Mouse (Mus musculus): ENCODE measurements around the gene Mb. TPM values are rescaled to one million over a fixed set of nuclear protein-coding genes. Genes with fewer than 3 reads are reported as not detected.

Gene Mb
- polyA plus RNA-seq, 1 experiment from 2014 or later: 0.49 TPM

- Histone ChIP-seq H3K9me3 (replicated peaks; ENCODE audit: control insufficient read depth, low read length) (no peaks in the 10 kb centered on the region), H3K27ac (replicated peaks; ENCODE audit: low read depth, low read length) (no peak overlapping the region), H3K4me2 (ENCODE audit: low read depth, low read length) (no peak overlapping the region), H3K4me1 (ENCODE audit: control insufficient read depth, insufficient read depth, low read length) (peaks cover 5% of the 10 kb centered on the region; the same call in 1 of the 2 replicates), H3K36me3 (replicated peaks; ENCODE audit: control insufficient read depth, insufficient read depth, low read depth, low read length) (no peaks in the 10 kb centered on the region), H3K27me3 (ENCODE audit: control insufficient read depth, insufficient read depth, low read length) (no peaks in the 10 kb centered on the region), H3K4me3 (ENCODE audit: low read depth, low read length) (no peak overlapping the region), H3K9ac (replicated peaks; ENCODE audit: low read length) (no peak overlapping the region)
- 38% methylated on average over 6 of the region's 6 CpGs for WGBS
- ATAC-seq (replicated peaks; ENCODE audit: insufficient number of reproducible peaks, low FRiP score, low TSS enrichment, low read depth): no peak
- no peak for DNase-seq (ENCODE audit: low spot score)
These were observed 36.0 kb downstream of the Mb start for GRCm38 (mm10) chr15:77014431-77014830.

- Histone ChIP-seq H3K27ac (replicated peaks; ENCODE audit: low read depth, low read length) (0 out of 2 replicates have a peak overlapping the region, but pooled peaks have one; percentile 2), H3K4me3 (ENCODE audit: low read depth, low read length) (no peak overlapping the region), H3K4me1 (ENCODE audit: control insufficient read depth, insufficient read depth, low read length) (peaks cover 5% of the 10 kb centered on the region; the same call in 1 of the 2 replicates), H3K27me3 (ENCODE audit: control insufficient read depth, insufficient read depth, low read length) (no peaks in the 10 kb centered on the region), H3K9ac (replicated peaks; ENCODE audit: low read length) (peak overlapping the region; percentile 28; the same call in 1 of the 2 replicates), H3K9me3 (replicated peaks; ENCODE audit: control insufficient read depth, low read length) (no peaks in the 10 kb centered on the region), H3K36me3 (replicated peaks; ENCODE audit: control insufficient read depth, insufficient read depth, low read depth, low read length) (no peaks in the 10 kb centered on the region), H3K4me2 (ENCODE audit: low read depth, low read length) (peak overlapping the region; percentile 16)
- 17% methylated on average over 15 of the region's 15 CpGs for WGBS
- peak; percentile 60 for DNase-seq (ENCODE audit: low spot score)
- ATAC-seq (replicated peaks; ENCODE audit: insufficient number of reproducible peaks, low FRiP score, low TSS enrichment, low read depth): peak; percentile 29; the same call in 1 of the 2 replicates
These were observed 36.7 kb downstream of the Mb start for GRCm38 (mm10) chr15:77013753-77014241.

GRCm38 (mm10) chr15:77008851-77009250 is 41.6 kb downstream of the Mb start:
- no peaks in the 10 kb centered on the region for H3K4me1 ChIP-seq (ENCODE audit: control insufficient read depth, insufficient read depth, low read length)
- ATAC-seq (replicated peaks; ENCODE audit: insufficient number of reproducible peaks, low FRiP score, low TSS enrichment, low read depth) (no peak), DNase-seq (ENCODE audit: low spot score) (no peak)
- H3K27me3 ChIP-seq (ENCODE audit: control insufficient read depth, insufficient read depth, low read length): no peaks in the 10 kb centered on the region
- 92% methylated on average over 6 of the region's 6 CpGs for WGBS
- no peak overlapping the region for H3K27ac ChIP-seq (replicated peaks; ENCODE audit: low read depth, low read length)
- H3K4me2 ChIP-seq (ENCODE audit: low read depth, low read length): no peak overlapping the region
- no peak overlapping the region for H3K9ac ChIP-seq (replicated peaks; ENCODE audit: low read length)
- no peak overlapping the region for H3K4me3 ChIP-seq (ENCODE audit: low read depth, low read length)
- no peaks in the 10 kb centered on the region for H3K36me3 ChIP-seq (replicated peaks; ENCODE audit: control insufficient read depth, insufficient read depth, low read depth, low read length)
- H3K9me3 ChIP-seq (replicated peaks; ENCODE audit: control insufficient read depth, low read length): no peaks in the 10 kb centered on the region

GRCm38 (mm10) chr15:77003868-77004215 is 46.6 kb downstream of the Mb start:
- no peaks in the 10 kb centered on the region for H3K27me3 ChIP-seq (ENCODE audit: control insufficient read depth, insufficient read depth, low read length)
- no peaks in the 10 kb centered on the region for H3K4me1 ChIP-seq (ENCODE audit: control insufficient read depth, insufficient read depth, low read length)
- DNase-seq (ENCODE audit: low spot score) (peak; percentile 75), ATAC-seq (replicated peaks; ENCODE audit: insufficient number of reproducible peaks, low FRiP score, low TSS enrichment, low read depth) (0 out of 2 replicates have a peak, but pooled peaks have one; percentile 29)
- H3K4me3 ChIP-seq (ENCODE audit: low read depth, low read length): no peak overlapping the region
- H3K9me3 ChIP-seq (replicated peaks; ENCODE audit: control insufficient read depth, low read length): no peaks in the 10 kb centered on the region
- no peaks in the 10 kb centered on the region for H3K36me3 ChIP-seq (replicated peaks; ENCODE audit: control insufficient read depth, insufficient read depth, low read depth, low read length)
- WGBS: 23% methylated on average over 3 of the region's 3 CpGs
- H3K9ac ChIP-seq (replicated peaks; ENCODE audit: low read length): no peak overlapping the region
- no peak overlapping the region for H3K27ac ChIP-seq (replicated peaks; ENCODE audit: low read depth, low read length)
- H3K4me2 ChIP-seq (ENCODE audit: low read depth, low read length): no peak overlapping the region

GRCm38 (mm10) chr15:77003173-77003867 is 47.1 kb downstream of the Mb start:
- ATAC-seq (replicated peaks; ENCODE audit: insufficient number of reproducible peaks, low FRiP score, low TSS enrichment, low read depth) (no peak), DNase-seq (ENCODE audit: low spot score) (no peak)
- no peak overlapping the region for H3K9ac ChIP-seq (replicated peaks; ENCODE audit: low read length)
- H3K4me3 ChIP-seq (ENCODE audit: low read depth, low read length): no peak overlapping the region
- no peaks in the 10 kb centered on the region for H3K9me3 ChIP-seq (replicated peaks; ENCODE audit: control insufficient read depth, low read length)
- H3K36me3 ChIP-seq (replicated peaks; ENCODE audit: control insufficient read depth, insufficient read depth, low read depth, low read length): no peaks in the 10 kb centered on the region
- 88% methylated on average over 3 of the region's 3 CpGs for WGBS
- H3K4me1 ChIP-seq (ENCODE audit: control insufficient read depth, insufficient read depth, low read length): no peaks in the 10 kb centered on the region
- H3K4me2 ChIP-seq (ENCODE audit: low read depth, low read length): no peak overlapping the region
- H3K27ac ChIP-seq (replicated peaks; ENCODE audit: low read depth, low read length): no peak overlapping the region
- H3K27me3 ChIP-seq (ENCODE audit: control insufficient read depth, insufficient read depth, low read length): no peaks in the 10 kb centered on the region

- Histone ChIP-seq H3K4me2 (ENCODE audit: low read depth, low read length) (no peak overlapping the region), H3K27ac (replicated peaks; ENCODE audit: low read depth, low read length) (no peak overlapping the region), H3K4me3 (ENCODE audit: low read depth, low read length) (no peak overlapping the region), H3K4me1 (ENCODE audit: control insufficient read depth, insufficient read depth, low read length) (no peaks in the 10 kb centered on the region), H3K27me3 (ENCODE audit: control insufficient read depth, insufficient read depth, low read length) (no peaks in the 10 kb centered on the region), H3K36me3 (replicated peaks; ENCODE audit: control insufficient read depth, insufficient read depth, low read depth, low read length) (no peaks in the 10 kb centered on the region), H3K9me3 (replicated peaks; ENCODE audit: control insufficient read depth, low read length) (no peaks in the 10 kb centered on the region), H3K9ac (replicated peaks; ENCODE audit: low read length) (no peak overlapping the region)
- 50% methylated on average over 21 of the region's 21 CpGs for WGBS
- ATAC-seq (replicated peaks; ENCODE audit: insufficient number of reproducible peaks, low FRiP score, low TSS enrichment, low read depth) (no peak), DNase-seq (ENCODE audit: low spot score) (no peak)
These were observed 51.4 kb downstream of the Mb start for GRCm38 (mm10) chr15:76998878-76999588.

- 79% methylated on average over 2 of the region's 2 CpGs for WGBS
- no peak overlapping the region for H3K9ac ChIP-seq (replicated peaks; ENCODE audit: low read length)
- no peak overlapping the region for H3K4me3 ChIP-seq (ENCODE audit: low read depth, low read length)
- no peak for ATAC-seq (replicated peaks; ENCODE audit: insufficient number of reproducible peaks, low FRiP score, low TSS enrichment, low read depth)
- no peaks in the 10 kb centered on the region for H3K27me3 ChIP-seq (ENCODE audit: control insufficient read depth, insufficient read depth, low read length)
- no peak for DNase-seq (ENCODE audit: low spot score)
- H3K4me1 ChIP-seq (ENCODE audit: control insufficient read depth, insufficient read depth, low read length): no peaks in the 10 kb centered on the region
- H3K36me3 ChIP-seq (replicated peaks; ENCODE audit: control insufficient read depth, insufficient read depth, low read depth, low read length): no peaks in the 10 kb centered on the region
- H3K4me2 ChIP-seq (ENCODE audit: low read depth, low read length): no peak overlapping the region
- no peaks in the 10 kb centered on the region for H3K9me3 ChIP-seq (replicated peaks; ENCODE audit: control insufficient read depth, low read length)
- H3K27ac ChIP-seq (replicated peaks; ENCODE audit: low read depth, low read length): no peak overlapping the region
These were observed 52.4 kb downstream of the Mb start for GRCm38 (mm10) chr15:76998048-76998447.

- ATAC-seq (replicated peaks; ENCODE audit: insufficient number of reproducible peaks, low FRiP score, low TSS enrichment, low read depth): no peak
- H3K4me2 ChIP-seq (ENCODE audit: low read depth, low read length): no peak overlapping the region
- H3K4me1 ChIP-seq (ENCODE audit: control insufficient read depth, insufficient read depth, low read length): no peaks in the 10 kb centered on the region
- H3K27me3 ChIP-seq (ENCODE audit: control insufficient read depth, insufficient read depth, low read length): no peaks in the 10 kb centered on the region
- H3K36me3 ChIP-seq (replicated peaks; ENCODE audit: control insufficient read depth, insufficient read depth, low read depth, low read length): no peaks in the 10 kb centered on the region
- no peak overlapping the region for H3K9ac ChIP-seq (replicated peaks; ENCODE audit: low read length)
- H3K9me3 ChIP-seq (replicated peaks; ENCODE audit: control insufficient read depth, low read length): no peaks in the 10 kb centered on the region
- H3K27ac ChIP-seq (replicated peaks; ENCODE audit: low read depth, low read length): no peak overlapping the region
- DNase-seq (ENCODE audit: low spot score): no peak
- WGBS: 81% methylated on average over 3 of the region's 3 CpGs
- H3K4me3 ChIP-seq (ENCODE audit: low read depth, low read length): no peak overlapping the region
These were observed 56.1 kb downstream of the Mb start for GRCm38 (mm10) chr15:76994413-76994812.

Measured in embryonic facial prominence, embryonic 11.5 days (tissue).